Mouse (Mus musculus): ENCODE results near the gene Arfgap3. TPM values are rescaled to one million over a fixed set of nuclear protein-coding genes. Genes with fewer than 3 reads are reported as not detected.

Arfgap3 gene
- polyA plus RNA-seq (2014; fragmentation: Nextera tagmentation; extraction: Ambion mirVana) = 37.4 and 40.3 TPM in 2 replicates

GRCm38 (mm10) chr15:83349954-83350711 is at the start of gene Arfgap3:
Gene Arfgap3 (minus strand): TSS chr15:83350247.
- 0 out of 2 replicates have a peak, but pooled peaks cover 3% of the 10 kb centered on the region for H3K27me3 ChIP-seq (ENCODE audit: control insufficient read depth, insufficient read depth, low read length)
- peak within 1 kb of the TSS; percentile 84 for H3K9ac ChIP-seq (replicated peaks; ENCODE audit: low read depth, low read length)

GRCm38 (mm10) chr15:83392722-83393121 is 42.7 kb upstream of the Arfgap3 start:
- H3K4me3 ChIP-seq (ENCODE audit: low read depth, low read length) = no peak overlapping the region
- ATAC-seq (ENCODE audit: low read depth) = no peak
- 90% methylated on average over 2 of the region's 2 CpGs for WGBS
- H3K9ac ChIP-seq (replicated peaks; ENCODE audit: low read depth, low read length) = no peak overlapping the region
- H3K36me3 ChIP-seq (ENCODE audit: control insufficient read depth, insufficient read depth, low read length) = no peaks in the 10 kb centered on the region
- H3K27me3 ChIP-seq (ENCODE audit: control insufficient read depth, insufficient read depth, low read length) = no peaks in the 10 kb centered on the region
- H3K9me3 ChIP-seq (ENCODE audit: control insufficient read depth, low read length) = no peaks in the 10 kb centered on the region
- no peaks in the 10 kb centered on the region for H3K4me1 ChIP-seq (ENCODE audit: control insufficient read depth, insufficient read depth, low read length)
- H3K27ac ChIP-seq (ENCODE audit: low read depth, low read length) = no peak overlapping the region
- no peak overlapping the region for H3K4me2 ChIP-seq (ENCODE audit: low read depth, low read length)

More at GRCm38 (mm10) chr15:83349954-83350711, at the start of gene Arfgap3:
- Histone ChIP-seq H3K36me3 (ENCODE audit: control insufficient read depth, insufficient read depth, low read length) (no peaks in the 10 kb centered on the region), H3K4me1 (ENCODE audit: control insufficient read depth, insufficient read depth, low read length) (peaks cover 7% of the 10 kb centered on the region; the same call in 1 of the 2 replicates), H3K9me3 (ENCODE audit: control insufficient read depth, low read length) (no peaks in the 10 kb centered on the region), H3K27ac (ENCODE audit: low read depth, low read length) (peak within 1 kb of the TSS; percentile 78), H3K4me2 (ENCODE audit: low read depth, low read length) (peak within 1 kb of the TSS; percentile 94), H3K4me3 (ENCODE audit: low read depth, low read length) (peak within 1 kb of the TSS; percentile 81)
- WGBS = under 1% methylated on average over 60 of the region's 60 CpGs
- ATAC-seq (ENCODE audit: low read depth) = peak; percentile 94

DNA sequence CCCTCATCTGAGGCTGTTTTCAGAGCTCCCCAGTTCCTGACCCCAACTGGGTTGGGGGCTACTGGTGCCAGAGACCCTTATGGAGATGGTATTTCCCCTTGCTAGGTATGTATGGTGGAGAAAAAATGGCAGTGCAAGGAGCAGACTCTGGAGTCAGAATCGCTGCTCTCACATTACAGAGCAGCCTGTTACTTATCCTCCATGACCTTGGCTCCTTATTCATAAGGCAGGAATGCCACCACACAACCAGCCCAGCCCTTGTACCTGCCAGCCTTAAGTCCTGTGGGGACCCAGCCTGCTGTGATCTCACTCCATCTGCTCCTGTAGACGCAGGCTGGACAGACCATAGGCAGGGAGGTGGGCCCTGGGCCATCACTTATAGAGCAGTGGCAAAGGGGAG is 37.9 kb upstream of the Arfgap3 start:
- WGBS = 88% methylated on average over 2 of the region's 2 CpGs
- Histone ChIP-seq H3K4me1 (ENCODE audit: control insufficient read depth, insufficient read depth, low read length) (no peaks in the 10 kb centered on the region), H3K9ac (replicated peaks; ENCODE audit: low read depth, low read length) (no peak overlapping the region), H3K27ac (ENCODE audit: low read depth, low read length) (no peak overlapping the region), H3K36me3 (ENCODE audit: control insufficient read depth, insufficient read depth, low read length) (no peaks in the 10 kb centered on the region), H3K27me3 (ENCODE audit: control insufficient read depth, insufficient read depth, low read length) (no peaks in the 10 kb centered on the region), H3K9me3 (ENCODE audit: control insufficient read depth, low read length) (no peaks in the 10 kb centered on the region), H3K4me2 (ENCODE audit: low read depth, low read length) (no peak overlapping the region), H3K4me3 (ENCODE audit: low read depth, low read length) (no peak overlapping the region)
- ATAC-seq (ENCODE audit: low read depth) = no peak

GRCm38 (mm10) chr15:83383633-83384032 is 33.6 kb upstream of the Arfgap3 start:
- Histone ChIP-seq H3K4me1 (ENCODE audit: control insufficient read depth, insufficient read depth, low read length) (no peaks in the 10 kb centered on the region), H3K36me3 (ENCODE audit: control insufficient read depth, insufficient read depth, low read length) (no peaks in the 10 kb centered on the region), H3K27me3 (ENCODE audit: control insufficient read depth, insufficient read depth, low read length) (no peaks in the 10 kb centered on the region), H3K4me3 (ENCODE audit: low read depth, low read length) (no peak overlapping the region), H3K4me2 (ENCODE audit: low read depth, low read length) (no peak overlapping the region), H3K27ac (ENCODE audit: low read depth, low read length) (no peak overlapping the region), H3K9ac (replicated peaks; ENCODE audit: low read depth, low read length) (no peak overlapping the region), H3K9me3 (ENCODE audit: control insufficient read depth, low read length) (no peaks in the 10 kb centered on the region)
- no peak for ATAC-seq (ENCODE audit: low read depth)
- 83% methylated on average over 2 of the region's 2 CpGs for WGBS

GRCm38 (mm10) chr15:83383136-83383535 is 33.1 kb upstream of the Arfgap3 start:
- Histone ChIP-seq H3K4me2 (ENCODE audit: low read depth, low read length) (no peak overlapping the region), H3K9ac (replicated peaks; ENCODE audit: low read depth, low read length) (no peak overlapping the region), H3K4me3 (ENCODE audit: low read depth, low read length) (no peak overlapping the region), H3K27me3 (ENCODE audit: control insufficient read depth, insufficient read depth, low read length) (no peaks in the 10 kb centered on the region), H3K27ac (ENCODE audit: low read depth, low read length) (no peak overlapping the region), H3K36me3 (ENCODE audit: control insufficient read depth, insufficient read depth, low read length) (no peaks in the 10 kb centered on the region), H3K4me1 (ENCODE audit: control insufficient read depth, insufficient read depth, low read length) (no peaks in the 10 kb centered on the region), H3K9me3 (ENCODE audit: control insufficient read depth, low read length) (no peaks in the 10 kb centered on the region)
- 91% methylated on average over 5 of the region's 5 CpGs for WGBS
- ATAC-seq (ENCODE audit: low read depth) = no peak

DNA sequence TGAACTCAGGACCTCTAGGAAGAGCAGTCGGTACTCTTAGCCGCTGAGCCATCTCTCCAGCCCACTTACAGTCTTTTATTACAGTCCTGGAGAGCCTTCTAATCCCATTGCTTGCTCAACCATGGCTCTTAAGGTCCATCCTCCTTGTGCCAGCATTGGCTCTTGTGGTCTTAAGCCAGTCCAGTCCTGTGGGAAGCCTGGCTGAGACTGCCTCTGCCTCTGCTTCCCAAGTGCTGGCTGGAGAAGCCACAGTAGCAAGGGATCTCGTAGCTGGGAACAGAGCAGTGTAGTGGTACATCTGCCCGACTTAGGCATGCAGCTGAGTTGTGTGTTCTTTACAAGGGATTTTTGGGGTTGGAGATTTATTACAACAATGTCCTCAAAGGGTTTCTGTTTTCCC is 32.4 kb upstream of the Arfgap3 start:
- ATAC-seq (ENCODE audit: low read depth) = no peak
- WGBS = 98% methylated on average over 4 of the region's 4 CpGs
- no peaks in the 10 kb centered on the region for H3K27me3 ChIP-seq (ENCODE audit: control insufficient read depth, insufficient read depth, low read length)
- no peaks in the 10 kb centered on the region for H3K9me3 ChIP-seq (ENCODE audit: control insufficient read depth, low read length)
- no peaks in the 10 kb centered on the region for H3K4me1 ChIP-seq (ENCODE audit: control insufficient read depth, insufficient read depth, low read length)
- H3K27ac ChIP-seq (ENCODE audit: low read depth, low read length) = no peak overlapping the region
- H3K36me3 ChIP-seq (ENCODE audit: control insufficient read depth, insufficient read depth, low read length) = no peaks in the 10 kb centered on the region
- H3K4me2 ChIP-seq (ENCODE audit: low read depth, low read length) = no peak overlapping the region
- no peak overlapping the region for H3K4me3 ChIP-seq (ENCODE audit: low read depth, low read length)
- H3K9ac ChIP-seq (replicated peaks; ENCODE audit: low read depth, low read length) = no peak overlapping the region

GRCm38 (mm10) chr15:83377153-83377552 is 27.1 kb upstream of the Arfgap3 start:
- no peaks in the 10 kb centered on the region for H3K4me1 ChIP-seq (ENCODE audit: control insufficient read depth, insufficient read depth, low read length)

GRCm38 (mm10) chr15:83375136-83375535 is 25.1 kb upstream of the Arfgap3 start:
- 71% methylated on average over 4 of the region's 4 CpGs for WGBS
- H3K36me3 ChIP-seq (ENCODE audit: control insufficient read depth, insufficient read depth, low read length) = no peaks in the 10 kb centered on the region
- no peaks in the 10 kb centered on the region for H3K27me3 ChIP-seq (ENCODE audit: control insufficient read depth, insufficient read depth, low read length)
- H3K9me3 ChIP-seq (ENCODE audit: control insufficient read depth, low read length) = no peaks in the 10 kb centered on the region
- ATAC-seq (ENCODE audit: low read depth) = no peak
- H3K27ac ChIP-seq (ENCODE audit: low read depth, low read length) = no peak overlapping the region
- no peak overlapping the region for H3K9ac ChIP-seq (replicated peaks; ENCODE audit: low read depth, low read length)
- no peak overlapping the region for H3K4me3 ChIP-seq (ENCODE audit: low read depth, low read length)
- no peak overlapping the region for H3K4me2 ChIP-seq (ENCODE audit: low read depth, low read length)
- no peaks in the 10 kb centered on the region for H3K4me1 ChIP-seq (ENCODE audit: control insufficient read depth, insufficient read depth, low read length)

More at GRCm38 (mm10) chr15:83377153-83377552, 27.1 kb upstream of the Arfgap3 start:
- no peak overlapping the region for H3K9ac ChIP-seq (replicated peaks; ENCODE audit: low read depth, low read length)
- no peak overlapping the region for H3K27ac ChIP-seq (ENCODE audit: low read depth, low read length)
- H3K27me3 ChIP-seq (ENCODE audit: control insufficient read depth, insufficient read depth, low read length) = no peaks in the 10 kb centered on the region
- no peaks in the 10 kb centered on the region for H3K9me3 ChIP-seq (ENCODE audit: control insufficient read depth, low read length)
- ATAC-seq (ENCODE audit: low read depth) = no peak
- 94% methylated on average over 4 of the region's 4 CpGs for WGBS
- no peaks in the 10 kb centered on the region for H3K36me3 ChIP-seq (ENCODE audit: control insufficient read depth, insufficient read depth, low read length)
- H3K4me3 ChIP-seq (ENCODE audit: low read depth, low read length) = no peak overlapping the region
- H3K4me2 ChIP-seq (ENCODE audit: low read depth, low read length) = no peak overlapping the region

- no peak overlapping the region for H3K4me3 ChIP-seq (ENCODE audit: low read depth, low read length)
These were observed 24.0 kb upstream of the Arfgap3 start for GRCm38 (mm10) chr15:83374076-83374475.

More at GRCm38 (mm10) chr15:83374076-83374475, 24.0 kb upstream of the Arfgap3 start:
- H3K4me2 ChIP-seq (ENCODE audit: low read depth, low read length) = no peak overlapping the region
- H3K27ac ChIP-seq (ENCODE audit: low read depth, low read length) = no peak overlapping the region
- H3K9ac ChIP-seq (replicated peaks; ENCODE audit: low read depth, low read length) = no peak overlapping the region
- no peaks in the 10 kb centered on the region for H3K27me3 ChIP-seq (ENCODE audit: control insufficient read depth, insufficient read depth, low read length)
- H3K4me1 ChIP-seq (ENCODE audit: control insufficient read depth, insufficient read depth, low read length) = no peaks in the 10 kb centered on the region
- ATAC-seq (ENCODE audit: low read depth) = no peak
- no peaks in the 10 kb centered on the region for H3K36me3 ChIP-seq (ENCODE audit: control insufficient read depth, insufficient read depth, low read length)
- H3K9me3 ChIP-seq (ENCODE audit: control insufficient read depth, low read length) = no peaks in the 10 kb centered on the region

Data from neural tube, embryonic 14.5 days (tissue).